Mouse (Mus musculus): ENCODE measurements around the gene Glg1.
"Not testable (repeated sequence)": the region's sequence is repeated elsewhere in the genome, so short reads cannot be mapped to it uniquely, and the experiment has no call there.

Gene Glg1

DNA sequence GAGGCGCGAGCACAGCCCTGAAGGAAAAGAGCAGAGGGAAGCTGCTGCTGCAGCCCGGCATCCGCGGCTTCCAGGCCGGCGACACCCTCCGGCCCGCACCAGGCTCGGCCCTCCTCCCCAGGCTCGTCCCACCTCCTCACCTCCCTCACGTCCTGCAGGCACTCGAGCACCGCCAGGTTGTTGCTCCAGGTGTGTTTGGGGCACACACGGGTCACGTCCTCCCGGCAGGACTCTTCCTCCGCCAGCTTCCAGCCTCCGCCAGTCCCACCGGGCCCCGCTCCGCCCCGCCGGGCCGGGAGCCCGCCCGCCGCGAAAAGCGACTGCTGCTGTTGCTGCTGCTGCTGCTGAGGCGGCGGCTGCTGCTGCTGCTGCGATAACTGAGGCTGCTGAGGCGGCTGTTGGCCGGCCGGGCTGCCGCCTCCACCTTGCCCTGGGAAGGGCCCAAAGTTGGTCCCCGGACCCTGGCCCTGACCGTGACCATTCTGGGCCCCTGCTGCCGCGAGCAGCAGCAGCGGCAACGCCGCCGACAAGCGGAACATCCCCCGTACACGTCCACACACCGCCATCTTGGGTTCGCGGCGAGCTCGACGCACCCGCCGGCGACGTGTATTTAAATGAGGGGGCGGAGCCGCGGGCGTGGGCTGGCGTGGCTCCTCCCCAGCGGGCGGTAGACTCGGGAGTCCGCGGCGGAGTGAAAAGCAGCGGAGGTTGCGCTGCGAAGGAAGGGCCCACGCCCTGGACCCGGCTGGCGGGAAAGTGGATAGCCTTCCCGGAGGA lies at the start of gene Glg1:
Gene Glg1 (minus strand): TSS at position 586 of the 777 bp plus-strand sequence.
- DNase-seq (ENCODE audit: low spot score in 2 of 2) = peak; percentile 92 to 93

DNA sequence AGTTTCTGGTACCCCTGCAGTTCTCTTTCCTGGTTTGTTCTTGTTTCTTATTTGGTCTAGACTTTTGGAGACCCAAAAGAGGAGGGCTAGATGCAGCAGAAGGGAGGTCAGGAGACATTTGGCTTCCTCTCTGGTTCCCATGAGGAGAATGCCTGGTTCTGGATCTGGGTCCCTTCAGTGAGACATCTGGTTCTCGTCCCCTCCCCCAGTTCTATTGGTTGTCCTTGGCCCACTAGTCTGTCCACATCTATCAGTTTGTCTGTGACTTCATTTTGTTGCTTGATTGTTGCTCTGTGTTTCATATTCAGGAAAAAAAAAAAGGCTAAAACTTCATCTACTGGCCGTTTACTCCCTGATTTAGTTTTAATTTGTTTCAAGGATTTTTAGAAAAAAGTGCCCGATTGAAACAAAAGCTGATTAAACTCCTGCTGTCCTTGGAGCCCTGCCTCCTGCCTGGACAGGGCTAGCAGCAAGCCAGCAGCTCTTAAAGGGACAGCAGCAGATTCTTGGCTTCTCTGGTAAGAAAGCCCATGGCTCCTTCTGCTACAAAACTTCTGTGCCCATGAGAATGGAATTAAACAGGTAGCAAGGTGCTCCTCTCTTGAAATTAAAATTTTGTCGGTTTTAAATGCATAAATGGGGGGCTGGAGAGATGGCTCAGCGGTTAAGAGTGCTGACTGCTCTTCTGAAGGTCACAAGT lies 46.2 kb upstream of the Glg1 start:
- no peak for DNase-seq (ENCODE audit: low spot score in 2 of 2)

DNA sequence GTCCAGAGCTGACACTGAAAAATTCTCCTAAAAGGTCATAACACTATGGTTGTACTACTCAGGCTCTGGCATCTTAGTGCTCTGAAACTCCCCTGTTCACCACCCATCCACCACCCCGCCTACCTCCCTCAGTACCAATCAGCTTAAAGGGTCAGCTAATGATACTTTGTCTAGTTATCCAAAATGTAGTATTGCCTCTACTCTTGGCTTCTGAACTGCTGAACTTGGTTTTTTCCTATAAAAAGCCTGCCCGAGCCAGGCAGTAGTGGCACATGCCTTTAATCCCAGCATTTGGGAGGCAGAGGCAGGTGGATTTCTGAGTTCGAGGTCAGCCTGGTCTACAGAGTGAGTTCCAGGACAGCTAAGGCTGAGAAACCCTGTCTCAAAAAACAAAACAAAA lies 45.3 kb upstream of the Glg1 start:
- no peak for DNase-seq (ENCODE audit: low spot score in 2 of 2)

DNA sequence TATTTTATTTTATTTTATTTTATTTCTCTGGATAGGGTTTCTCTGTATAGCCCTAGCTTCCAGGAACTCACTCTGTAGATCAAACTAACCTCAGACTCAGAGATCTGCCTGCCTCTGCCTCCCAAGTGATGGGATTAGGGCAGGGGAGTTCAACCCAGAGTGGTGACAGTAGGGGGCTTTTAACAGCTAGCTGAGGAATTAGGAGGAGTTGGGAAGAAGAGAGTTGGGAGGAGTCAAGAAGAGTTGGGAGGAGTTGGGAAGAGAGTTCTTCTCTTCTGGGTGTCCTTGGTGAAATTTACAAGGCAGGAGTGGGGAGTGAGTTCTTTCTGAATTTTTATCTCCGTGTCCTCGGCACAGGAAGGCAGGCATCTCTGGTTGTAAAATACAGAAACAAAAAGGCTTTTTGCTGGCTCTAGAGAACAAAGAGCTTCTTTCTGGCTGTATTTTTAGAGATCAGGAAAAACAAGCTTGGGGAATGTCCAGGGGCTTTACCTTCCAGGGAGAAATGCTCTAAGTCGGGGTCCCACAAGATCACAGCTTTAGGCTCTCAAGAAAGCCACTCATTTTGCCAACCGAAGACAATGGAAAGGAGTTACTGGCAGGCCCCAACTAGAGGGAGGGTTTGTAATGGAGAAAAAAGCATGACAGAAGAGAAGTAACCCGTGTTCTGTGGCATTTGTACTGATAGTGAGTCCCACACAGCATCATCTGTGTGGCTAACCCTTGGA lies 44.2 kb upstream of the Glg1 start:
- DNase-seq (ENCODE audit: low spot score in 2 of 2) = not testable (repeated sequence)

GRCm38 (mm10) chr8:111300597-111301546 lies 41.9 kb upstream of the Glg1 start:
- DNase-seq (ENCODE audit: low spot score in 2 of 2) = peak in 1 of 2 experiments; percentile 14

GRCm38 (mm10) chr8:111299821-111300568 lies 41.0 kb upstream of the Glg1 start, which contains the start of gene Rfwd3:
TSS of gene Rfwd3 (minus strand) at chr8:111300222.
- peak; percentile 90 to 93 for DNase-seq (ENCODE audit: low spot score in 2 of 2)

GRCm38 (mm10) chr8:111299363-111299820 lies 40.4 kb upstream of the Glg1 start:
- DNase-seq (ENCODE audit: low spot score in 2 of 2) = peak; percentile 49 to 69

- no peak for DNase-seq (ENCODE audit: low spot score in 2 of 2)
These were observed 39.0 kb upstream of the Glg1 start for GRCm38 (mm10) chr8:111298011-111298410.

- DNase-seq (ENCODE audit: low spot score in 2 of 2) = no peak
These were observed 32.7 kb upstream of the Glg1 start for GRCm38 (mm10) chr8:111291733-111292132.

DNA sequence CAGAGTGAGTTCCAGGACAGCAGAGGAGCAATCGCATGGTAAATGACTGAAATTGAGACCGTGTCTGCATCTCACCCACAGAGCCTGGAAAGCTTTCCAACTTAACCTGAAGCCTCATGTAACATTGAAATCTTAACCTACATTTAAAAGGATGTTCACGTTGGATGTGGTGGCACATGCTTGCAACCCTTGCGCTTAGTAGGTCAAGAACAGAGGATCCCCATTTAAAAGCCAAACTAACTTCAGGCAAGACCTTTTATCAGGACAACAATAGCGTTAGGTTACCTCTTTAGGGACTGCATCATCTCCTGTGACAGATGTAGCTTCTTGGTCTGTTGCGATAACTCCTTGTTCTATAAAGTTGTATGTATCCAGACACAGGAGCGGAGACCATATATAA lies 31.6 kb upstream of the Glg1 start:
- no peak for DNase-seq (ENCODE audit: low spot score in 2 of 2)

DNA sequence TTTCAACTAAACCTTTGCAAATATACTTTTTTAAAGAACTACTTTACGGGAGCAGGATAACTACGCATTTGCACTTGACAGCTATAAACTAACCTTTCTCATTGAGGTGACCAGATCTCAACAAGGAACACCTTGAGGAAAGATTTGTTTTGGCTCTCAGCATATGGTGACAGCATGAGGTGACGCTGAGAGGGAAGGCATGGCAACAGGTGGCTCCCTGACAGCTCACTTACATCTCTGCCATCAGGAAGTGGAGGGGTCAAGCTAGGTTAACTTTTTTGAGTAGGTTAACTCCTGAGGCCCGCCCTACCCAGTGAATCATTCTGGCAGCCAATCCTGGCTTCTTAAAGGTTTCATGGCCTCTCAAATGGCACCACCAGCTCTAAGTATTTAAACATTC lies 26.6 kb upstream of the Glg1 start:
- no peak for DNase-seq (ENCODE audit: low spot score in 2 of 2)

DNA sequence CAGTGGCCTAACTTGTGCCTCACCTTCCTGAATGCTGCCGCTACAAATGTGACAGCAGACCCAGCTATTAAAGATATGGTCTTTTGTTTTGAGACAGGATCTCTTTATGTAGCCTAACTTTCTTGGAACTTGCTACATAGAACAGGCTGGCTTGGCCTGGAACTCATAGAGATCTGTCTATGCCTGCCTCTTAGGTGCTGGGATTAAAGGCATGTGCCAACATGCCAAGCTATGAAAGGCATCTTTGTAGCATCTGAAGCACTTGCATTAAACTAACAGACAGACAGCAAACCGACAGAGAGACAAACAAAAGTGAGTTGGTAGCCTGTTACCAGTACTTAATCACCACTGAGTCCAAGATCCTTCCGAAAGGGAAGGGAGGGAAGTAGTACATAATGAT lies 23.1 kb upstream of the Glg1 start:
- no peak for DNase-seq (ENCODE audit: low spot score in 2 of 2)

- no peak for DNase-seq (ENCODE audit: low spot score in 2 of 2)
These were observed 9.3 kb upstream of the Glg1 start for GRCm38 (mm10) chr8:111268277-111268676.

- DNase-seq (ENCODE audit: low spot score in 2 of 2) = not testable (repeated sequence)
These were observed 7.1 kb upstream of the Glg1 start for GRCm38 (mm10) chr8:111266161-111266560.

- DNase-seq (ENCODE audit: low spot score in 2 of 2) = no peak
These were observed 5.7 kb upstream of the Glg1 start for GRCm38 (mm10) chr8:111264693-111265220.

GRCm38 (mm10) chr8:111261981-111262381 lies 3.0 kb upstream of the Glg1 start:
- DNase-seq (ENCODE audit: low spot score in 2 of 2) = no peak

- no peak for DNase-seq (ENCODE audit: low spot score in 2 of 2)
These were observed 1.2 kb upstream of the Glg1 start for GRCm38 (mm10) chr8:111260251-111260650.

GRCm38 (mm10) chr8:111259408-111259741 lies 359 bp upstream of the Glg1 start:
- DNase-seq (ENCODE audit: low spot score in 2 of 2) = no peak

DNA sequence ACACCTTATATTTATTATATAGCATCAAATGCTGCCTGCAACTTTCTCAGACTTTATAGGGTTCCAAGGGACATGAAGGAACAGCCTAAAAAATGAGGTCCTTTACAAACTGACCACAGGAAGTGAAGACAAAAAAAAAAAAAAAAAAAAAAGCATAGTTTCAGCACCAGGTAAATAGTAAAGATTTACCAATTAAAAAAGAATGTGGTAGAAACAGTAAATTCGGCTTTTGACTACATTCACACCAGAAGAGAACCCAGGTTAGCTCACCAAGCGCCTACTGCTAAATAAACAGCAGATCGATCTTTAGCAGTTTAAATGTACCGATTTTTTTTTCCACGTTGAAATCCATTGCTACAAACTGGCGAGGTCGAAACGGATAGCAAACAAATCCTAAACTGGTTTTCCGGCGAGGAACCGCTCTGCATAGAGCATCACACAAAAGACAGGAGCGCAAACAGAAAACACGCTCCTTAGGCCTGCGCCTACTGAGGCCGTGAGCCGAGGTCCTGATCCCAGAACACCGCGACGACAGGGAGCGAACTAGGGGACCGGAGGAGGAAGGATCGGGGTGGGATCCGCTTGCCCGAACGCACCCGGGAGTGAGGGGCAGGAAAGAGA lies 896 bp downstream of the Glg1 start:
- DNase-seq (ENCODE audit: low spot score in 2 of 2) = no peak

Data from spleen, postnatal 14 days (tissue).